Mouse (Mus musculus): ENCODE results near the gene Prkg1. TPM values are rescaled to one million over a fixed set of nuclear protein-coding genes. Genes with fewer than 3 reads are reported as not detected.

The Prkg1 gene
- total RNA-seq, 4 experiments from 2014 or later: 13.9 to 18.1 (median 15.9) TPM

DNA sequence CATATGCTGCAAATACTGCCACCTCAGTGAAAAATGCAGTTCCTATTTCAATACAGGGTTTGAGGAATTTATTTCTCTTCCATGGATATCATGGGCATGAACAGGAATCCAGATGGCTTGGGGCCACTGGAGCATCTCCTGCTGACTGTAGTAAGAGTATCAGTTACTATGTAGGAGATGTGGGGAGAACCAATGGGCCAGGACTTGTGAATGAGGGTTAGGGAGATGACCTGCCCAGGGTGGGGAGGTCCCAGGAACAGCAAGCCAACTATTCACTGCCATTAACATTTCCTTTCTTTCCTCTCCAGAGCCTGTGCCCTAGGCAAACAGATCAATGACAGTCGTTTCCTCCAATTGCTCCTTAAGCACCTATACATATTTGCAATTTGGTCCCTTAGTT lies 593.8 kb downstream of the Prkg1 start:
- no peak for DNase-seq (ENCODE audit: low spot score in 2 of 2)

DNA sequence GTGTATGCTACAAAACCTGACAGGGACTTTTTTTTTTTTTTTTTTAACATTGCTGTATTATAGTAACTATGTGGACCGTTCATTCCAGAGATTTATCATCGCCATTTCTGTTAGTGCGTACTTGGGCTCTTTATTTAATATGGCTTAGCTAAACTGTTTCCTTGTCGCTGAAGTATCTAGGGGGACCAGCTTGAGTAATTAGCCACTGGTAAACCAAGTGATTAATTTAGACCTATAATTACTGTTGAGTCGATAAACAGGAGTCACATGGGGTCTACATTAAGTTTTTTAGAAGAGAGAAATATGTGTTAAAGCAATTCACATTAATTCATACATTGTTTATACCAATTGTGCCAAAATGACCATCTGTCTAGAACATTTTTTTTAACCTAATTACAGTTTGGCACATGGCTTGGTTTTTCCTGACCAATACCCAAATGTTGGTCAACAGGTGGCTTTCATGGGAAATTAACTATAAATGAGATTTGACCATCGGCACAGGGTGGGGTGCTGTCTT lies 605.8 kb downstream of the Prkg1 start:
- DNase-seq (ENCODE audit: low spot score in 2 of 2): no peak

DNA sequence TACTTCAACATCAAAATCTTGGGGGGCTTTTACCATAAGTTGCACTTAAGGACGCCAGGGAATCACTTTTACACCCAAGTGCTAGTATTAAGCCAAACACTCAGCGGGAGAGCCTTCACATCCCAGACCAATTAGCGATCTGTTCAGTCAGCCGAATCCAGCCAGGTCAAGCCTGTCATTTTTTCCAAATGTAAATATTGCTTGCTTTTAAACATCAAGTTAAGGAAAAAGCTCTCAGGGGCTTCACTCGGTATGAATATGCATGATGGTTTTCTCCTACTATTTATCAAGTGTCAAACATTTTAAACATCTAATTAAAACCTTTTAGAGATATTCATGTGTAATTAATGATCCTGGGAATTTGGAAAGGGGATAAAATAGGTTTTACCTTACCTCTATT lies 611.4 kb downstream of the Prkg1 start:
- no peak for DNase-seq (ENCODE audit: low spot score in 2 of 2)

DNA sequence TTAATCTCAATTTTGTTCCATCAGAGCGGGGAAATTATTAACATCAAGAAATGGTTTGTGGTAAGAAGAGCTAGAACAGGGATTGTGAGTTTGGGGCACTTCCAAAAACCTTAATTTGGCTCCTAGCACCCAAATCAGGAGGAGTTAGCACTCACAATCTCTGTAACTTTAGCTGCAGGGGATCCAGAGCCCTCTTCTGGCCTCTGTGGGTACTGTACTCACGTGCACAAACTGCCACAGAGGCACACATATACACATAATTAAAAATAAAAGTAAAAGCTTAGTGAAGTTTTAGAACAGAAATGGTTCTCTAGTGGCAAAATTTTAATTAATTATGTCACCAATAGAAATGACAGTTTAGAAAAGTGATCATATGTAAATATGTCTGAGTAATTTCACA lies 614.9 kb downstream of the Prkg1 start:
- DNase-seq (ENCODE audit: low spot score in 2 of 2): no peak

DNA sequence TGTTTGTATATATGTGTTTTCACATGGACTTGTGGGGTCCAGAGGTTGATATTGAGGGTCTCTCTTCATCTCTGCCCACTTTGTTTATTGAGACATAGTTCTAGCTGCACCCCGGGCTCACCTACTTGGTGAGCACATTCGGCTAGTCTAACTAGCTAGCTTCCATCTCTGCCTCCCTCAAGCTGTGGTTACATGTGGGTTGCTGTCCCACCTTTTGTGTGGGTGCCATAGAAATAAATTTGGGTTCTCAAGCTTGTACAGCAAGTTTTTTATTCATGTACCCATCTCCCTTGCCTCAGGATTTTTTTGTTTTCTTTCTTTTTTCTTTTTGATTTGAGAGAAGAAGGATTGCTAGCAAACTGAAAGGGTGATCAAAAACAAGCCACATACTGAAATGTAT lies 617.4 kb downstream of the Prkg1 start:
- DNase-seq (ENCODE audit: low spot score in 2 of 2): peak in 1 of 2 experiments; percentile 24

DNA sequence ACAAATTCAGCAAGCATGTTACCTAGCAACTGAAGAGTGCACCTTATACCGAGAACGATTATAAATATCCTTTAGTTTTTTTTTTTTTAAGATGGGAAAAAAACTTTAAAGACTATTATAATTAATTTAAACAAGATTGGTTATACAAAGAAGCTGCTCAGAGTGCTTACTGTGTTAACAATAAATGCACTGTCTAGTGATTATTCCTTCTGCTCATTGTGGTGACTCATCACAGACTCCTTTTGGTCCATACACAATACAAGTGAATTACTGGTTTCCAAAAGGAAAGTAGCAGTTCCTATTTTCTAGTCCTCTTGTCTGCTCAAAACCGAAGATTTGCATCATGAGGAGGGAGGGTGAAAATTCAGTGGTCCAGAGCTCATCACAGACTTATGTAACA lies 618.7 kb downstream of the Prkg1 start:
- DNase-seq (ENCODE audit: low spot score in 2 of 2): no peak

DNA sequence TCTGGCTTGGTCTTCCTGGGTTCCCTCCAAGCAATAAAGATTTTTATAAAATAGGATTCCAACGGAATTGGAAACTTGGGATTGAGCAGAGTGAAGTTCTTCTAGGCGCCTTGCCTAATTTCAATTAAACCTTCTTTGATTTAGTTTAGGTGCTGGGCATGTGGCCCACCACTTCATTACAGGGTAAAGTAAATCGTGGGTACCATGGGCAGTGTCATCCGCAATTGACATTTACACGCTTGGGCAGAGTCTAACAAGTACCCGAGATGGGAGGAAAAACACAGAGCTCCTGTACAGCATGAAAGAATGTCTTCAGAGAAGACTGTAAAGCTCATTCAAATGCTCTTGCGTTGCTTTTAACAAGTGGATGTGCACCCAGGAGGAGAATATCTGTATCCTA lies 622.9 kb downstream of the Prkg1 start:
- DNase-seq (ENCODE audit: low spot score in 2 of 2): no peak

DNA sequence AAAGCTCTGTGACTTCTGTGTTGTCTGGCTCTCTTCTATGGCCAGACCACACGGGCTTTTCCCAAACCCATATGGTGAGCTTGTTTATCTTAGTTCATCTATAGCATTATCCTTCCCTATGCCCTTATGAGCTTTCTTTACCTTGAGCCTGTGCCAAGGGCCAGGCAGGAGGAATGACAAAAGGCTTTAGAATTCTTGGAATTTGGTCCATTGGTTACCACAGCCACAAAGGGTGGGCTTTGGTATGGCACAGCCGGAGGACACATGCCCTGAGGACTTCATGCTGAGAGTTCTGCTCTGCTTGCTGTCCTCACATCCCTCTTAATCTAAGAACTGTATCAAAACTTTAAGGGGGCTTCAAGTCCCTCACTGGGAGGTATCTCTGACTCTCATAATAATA lies 628.5 kb downstream of the Prkg1 start:
- DNase-seq (ENCODE audit: low spot score in 2 of 2): no peak

DNA sequence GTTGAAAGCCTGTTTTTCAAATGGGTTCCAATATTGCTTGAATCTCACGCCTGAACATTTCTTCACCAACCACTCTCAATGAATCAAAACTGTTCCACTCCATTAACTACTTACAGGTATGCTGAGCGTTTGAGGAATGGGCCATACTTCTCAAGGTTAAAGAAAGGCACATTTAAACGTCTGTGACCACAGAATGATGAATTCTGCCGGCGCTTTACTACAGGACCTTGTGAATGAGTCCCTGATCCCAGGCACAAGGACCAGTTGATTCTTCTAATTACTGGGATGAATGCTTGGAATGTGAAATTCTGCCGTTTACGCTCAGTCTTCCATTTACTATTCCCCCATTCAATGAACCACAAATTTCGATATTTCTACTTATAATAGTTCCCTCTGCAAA lies 632.2 kb downstream of the Prkg1 start:
- DNase-seq (ENCODE audit: low spot score in 2 of 2): no peak

DNA sequence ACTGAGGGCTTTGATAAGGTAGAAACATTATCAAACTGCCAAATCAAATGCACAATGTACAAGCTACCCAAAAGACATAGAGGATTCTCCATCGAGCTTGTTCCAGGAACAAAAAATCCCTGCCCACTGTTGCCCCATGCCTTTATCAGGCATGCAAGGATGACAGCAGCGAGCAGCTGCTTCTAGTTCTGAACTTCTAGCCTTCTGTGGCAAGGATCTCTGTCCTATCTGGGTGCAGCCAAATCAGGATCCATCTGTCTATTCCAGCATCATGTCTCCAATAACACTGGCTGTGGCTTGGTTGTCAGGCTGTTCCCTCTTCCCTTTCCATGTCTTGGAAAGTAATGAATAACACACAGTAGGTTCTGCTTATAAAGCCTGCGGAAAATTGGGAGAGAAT lies 640.2 kb downstream of the Prkg1 start:
- DNase-seq (ENCODE audit: low spot score in 2 of 2): no peak

DNA sequence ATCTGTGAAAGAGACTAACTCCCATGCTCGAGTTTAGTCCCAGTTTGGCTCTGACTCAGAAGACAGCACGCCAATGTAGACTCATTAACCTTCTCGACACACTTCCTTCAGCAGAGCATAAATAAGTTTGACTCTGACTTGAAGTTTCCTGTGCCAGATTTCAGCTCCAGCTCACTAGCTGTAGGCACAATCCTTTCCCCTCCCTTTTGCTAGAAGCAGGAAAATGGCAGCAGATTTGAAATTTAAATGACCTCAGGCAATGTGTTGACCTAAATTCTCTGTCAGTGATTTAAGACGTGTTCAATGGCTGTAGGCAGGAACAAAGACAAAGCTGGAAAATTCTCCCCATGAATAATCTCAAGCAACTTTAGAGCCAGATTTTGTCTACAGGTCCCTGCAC lies 650.1 kb downstream of the Prkg1 start:
- DNase-seq (ENCODE audit: low spot score in 2 of 2): peak in 1 of 2 experiments; percentile 27

DNA sequence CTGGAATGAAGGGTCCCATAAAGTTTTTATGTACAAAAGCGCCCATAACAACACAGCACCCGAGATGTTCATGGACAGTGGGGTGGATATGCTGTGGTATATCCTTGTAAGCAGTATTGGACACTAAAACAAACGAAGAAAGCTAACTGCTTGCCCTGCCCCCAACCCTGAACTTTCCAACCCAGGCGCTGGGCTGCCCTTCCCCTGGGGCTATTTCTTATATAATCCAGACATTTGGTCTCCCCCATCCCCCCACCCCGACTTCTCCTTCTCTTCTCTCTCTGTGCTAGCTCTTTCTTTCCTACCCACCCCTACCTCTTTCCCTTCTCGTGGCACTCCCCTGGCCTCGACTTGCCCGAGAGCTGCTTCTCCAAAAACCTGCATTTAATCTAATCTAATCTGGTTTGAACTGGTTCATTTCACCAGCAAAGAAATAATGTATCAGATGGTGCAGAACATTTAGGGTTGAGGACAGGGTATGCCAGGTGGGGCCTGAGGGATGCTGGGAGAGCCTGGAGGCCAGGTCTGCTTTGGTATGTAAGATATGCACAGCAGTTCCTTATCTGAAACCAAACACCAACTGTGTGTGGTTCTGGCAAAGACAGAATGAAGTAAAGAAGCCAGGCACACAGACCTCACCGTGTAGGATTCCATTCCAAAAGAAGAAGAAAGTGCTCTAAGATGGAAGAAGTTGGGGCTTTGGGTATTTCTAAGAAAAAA lies 657.8 kb downstream of the Prkg1 start:
- no peak for DNase-seq (ENCODE audit: low spot score in 2 of 2)

DNA sequence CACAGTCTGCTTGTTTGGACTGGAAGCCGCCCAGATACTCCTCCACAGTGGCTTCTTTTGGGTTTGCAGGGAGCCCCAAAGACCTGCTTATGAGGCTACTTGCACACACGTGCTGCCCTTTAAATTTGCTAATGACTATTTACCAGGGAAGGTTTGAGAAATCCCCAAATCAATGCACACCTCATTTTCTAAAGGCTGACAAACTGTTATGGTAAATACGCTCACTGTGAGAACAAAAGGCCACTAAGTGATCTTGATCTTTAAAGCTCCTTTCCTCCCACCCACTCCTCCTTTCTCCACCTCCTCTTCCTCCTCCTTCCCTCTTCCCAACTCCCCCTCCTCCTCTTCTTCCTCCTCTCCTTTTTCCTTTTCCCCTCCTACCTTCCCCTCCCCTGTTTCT lies 658.8 kb downstream of the Prkg1 start:
- DNase-seq (ENCODE audit: low spot score in 2 of 2): no peak

DNA sequence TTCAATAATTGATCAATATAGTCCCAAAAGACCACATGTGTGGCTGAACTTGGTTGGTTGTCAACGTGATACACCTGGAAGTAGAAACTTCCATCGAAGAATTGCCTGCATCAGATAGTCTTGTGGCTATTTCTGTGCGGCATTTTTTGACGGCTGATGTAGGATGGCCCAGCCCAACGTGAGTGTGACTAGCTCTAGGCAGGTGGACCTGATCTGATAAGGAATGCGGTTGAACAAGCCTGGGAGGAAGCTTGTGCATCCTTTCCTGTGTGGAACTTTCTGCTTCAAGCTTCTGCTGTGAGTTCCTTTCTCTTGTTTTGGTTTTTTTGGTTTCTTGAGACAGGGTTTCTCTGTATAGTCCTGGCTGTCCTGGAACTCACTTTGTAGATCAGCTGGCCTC lies 660.1 kb downstream of the Prkg1 start:
- no peak for DNase-seq (ENCODE audit: low spot score in 2 of 2)

DNA sequence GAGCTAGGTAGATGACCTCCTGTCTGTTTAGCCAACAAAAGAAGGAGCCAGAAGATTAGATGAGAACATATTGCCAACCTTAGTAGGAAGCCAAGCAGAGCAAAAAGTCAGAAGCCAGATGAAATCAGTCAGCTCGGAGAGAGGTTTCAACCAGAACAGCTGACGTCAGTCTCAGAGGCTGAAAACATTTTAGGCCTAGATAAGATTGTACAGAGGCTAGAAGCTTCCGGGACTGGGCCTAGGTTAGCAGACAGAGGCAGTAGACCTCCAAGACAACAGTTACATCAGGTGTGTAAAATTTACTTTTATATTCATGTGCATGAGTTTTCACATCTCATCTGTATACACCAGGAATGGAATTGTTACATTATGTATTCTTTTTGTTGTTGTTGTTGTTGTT lies 665.5 kb downstream of the Prkg1 start:
- no peak for DNase-seq (ENCODE audit: low spot score in 2 of 2)

DNA sequence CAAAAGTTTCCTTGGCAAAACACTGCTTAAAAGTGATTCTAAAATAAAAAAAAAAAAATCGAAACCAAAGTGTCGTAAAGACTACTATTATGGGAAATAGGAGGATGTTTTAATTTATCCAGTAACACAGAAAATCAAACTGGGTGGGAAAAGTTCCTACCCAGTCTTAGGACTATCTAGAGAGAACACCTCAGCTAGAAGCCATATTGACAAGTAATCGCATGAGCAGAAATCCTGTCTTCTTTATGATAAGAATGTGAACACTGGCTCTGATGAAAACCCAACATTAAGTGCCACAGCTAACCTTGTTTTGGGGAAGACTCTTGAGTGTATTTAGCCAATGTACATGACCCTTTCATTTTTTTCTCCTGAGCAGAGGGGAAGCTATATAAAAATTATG lies 667.0 kb downstream of the Prkg1 start:
- DNase-seq (ENCODE audit: low spot score in 2 of 2): no peak

DNA sequence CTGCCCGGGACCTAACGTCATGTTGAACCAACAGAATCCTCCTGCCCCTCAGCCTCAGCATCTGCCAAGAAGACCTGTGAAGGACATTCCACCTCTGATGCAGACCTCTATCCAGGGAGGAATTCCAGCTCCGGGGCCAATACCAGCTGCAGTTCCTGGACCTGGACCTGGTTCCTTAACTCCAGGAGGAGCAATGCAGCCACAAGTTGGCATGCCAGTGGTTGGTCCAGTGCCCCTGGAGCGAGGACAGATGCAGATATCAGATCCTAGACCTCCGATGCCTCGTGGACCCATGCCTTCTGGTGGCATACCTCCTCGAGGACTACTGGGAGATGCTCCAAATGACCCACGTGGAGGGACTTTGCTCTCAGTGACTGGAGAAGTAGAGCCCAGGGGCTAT lies 681.1 kb downstream of the Prkg1 start:
- DNase-seq (ENCODE audit: low spot score in 2 of 2): peak in 1 of 2 experiments; percentile 14

DNA sequence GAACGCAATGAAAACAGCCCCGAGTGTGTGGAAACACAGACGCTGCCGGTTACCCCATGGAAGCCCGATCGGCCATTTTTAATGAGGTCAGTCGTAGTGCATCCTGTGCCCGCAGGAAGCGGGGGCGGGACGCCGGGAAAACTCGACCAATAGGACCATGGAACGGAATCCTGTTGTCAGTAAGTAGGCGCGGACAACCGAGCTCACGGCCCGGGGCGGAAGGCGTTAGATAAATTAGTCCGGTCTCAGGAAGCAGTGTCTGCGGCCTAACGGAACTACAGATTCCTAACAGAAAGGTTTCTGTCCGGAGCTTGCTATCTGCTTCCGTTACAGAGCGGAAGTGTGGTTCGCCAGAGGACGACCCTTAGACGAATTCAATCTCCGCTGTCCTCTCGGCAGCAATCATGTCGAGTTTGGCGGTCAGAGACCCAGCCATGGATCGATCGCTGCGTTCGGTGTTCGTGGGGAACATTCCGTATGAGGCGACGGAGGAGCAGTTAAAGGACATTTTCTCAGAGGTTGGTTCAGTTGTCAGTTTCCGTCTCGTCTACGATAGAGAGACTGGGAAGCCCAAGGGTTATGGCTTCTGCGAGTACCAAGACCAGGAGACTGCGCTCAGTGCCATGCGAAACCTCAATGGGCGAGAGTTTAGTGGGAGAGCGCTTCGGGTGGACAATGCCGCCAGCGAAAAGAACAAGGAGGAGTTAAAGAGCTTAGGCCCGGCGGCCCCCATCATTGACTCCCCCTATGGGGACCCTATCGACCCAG lies 682.0 kb downstream of the Prkg1 start, which contains the start of gene Cstf2t:
Cstf2t (plus strand) TSS at position 176 of the 768 bp plus-strand sequence.
- peak; percentile 98 to 100 for DNase-seq (ENCODE audit: low spot score in 2 of 2)

DNA sequence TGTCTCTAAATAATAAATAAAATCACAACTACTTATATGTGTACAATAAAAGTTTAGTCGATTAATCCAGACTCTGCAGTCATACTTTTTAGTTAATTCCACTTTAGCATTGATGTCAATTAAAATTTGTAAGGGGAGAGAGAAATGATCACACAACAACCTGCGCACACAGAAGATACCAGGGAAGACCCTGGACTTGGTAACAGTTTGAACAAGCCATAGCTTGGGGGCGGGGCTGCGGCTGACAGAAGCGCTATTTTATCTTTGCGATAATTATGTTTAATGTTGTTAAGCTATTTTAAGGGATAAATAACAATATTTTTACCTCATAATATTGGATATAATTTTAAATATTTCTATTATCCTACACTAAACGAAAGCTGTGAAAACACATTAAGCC lies 682.6 kb downstream of the Prkg1 start:
- no peak for DNase-seq (ENCODE audit: low spot score in 2 of 2)

DNA sequence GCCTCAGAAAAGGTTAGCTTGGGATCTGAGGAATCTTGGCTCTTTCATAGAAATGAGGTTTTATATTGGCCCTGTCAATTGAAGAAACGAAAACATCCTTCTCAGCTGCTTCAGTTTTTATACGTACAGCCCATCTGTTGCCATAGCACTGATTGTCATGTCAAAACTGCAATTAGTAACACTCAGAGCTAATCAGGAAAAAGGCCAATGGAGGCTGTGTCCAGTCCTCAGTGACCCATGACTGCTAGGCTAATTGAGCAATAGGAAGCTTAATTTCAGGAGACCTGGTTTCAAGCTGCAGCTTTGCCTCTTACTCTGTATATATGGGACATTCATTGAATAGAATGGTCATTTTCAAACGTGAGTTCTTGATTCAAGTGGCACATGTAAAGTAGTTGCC lies 686.6 kb downstream of the Prkg1 start:
- DNase-seq (ENCODE audit: low spot score in 2 of 2): no peak

DNA sequence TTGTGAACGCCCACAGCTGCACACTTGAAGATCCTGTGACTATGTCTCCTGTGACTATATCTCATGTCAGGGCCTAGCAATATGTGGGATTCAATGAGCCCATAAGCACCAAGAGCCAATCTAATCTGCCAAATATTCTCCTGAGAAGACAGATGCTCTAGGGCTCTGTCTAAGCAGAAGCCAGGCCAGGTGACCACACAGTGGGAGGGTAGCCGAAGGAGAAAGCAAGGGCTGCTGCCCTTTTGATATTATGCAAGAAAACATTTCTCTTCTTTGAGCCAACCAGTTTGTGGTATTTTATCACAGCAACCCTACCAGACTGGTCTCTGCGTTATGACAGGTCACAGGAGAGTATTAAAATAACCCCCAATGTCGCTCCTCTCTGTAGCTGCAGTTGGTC lies 688.7 kb downstream of the Prkg1 start:
- DNase-seq (ENCODE audit: low spot score in 2 of 2): no peak

DNA sequence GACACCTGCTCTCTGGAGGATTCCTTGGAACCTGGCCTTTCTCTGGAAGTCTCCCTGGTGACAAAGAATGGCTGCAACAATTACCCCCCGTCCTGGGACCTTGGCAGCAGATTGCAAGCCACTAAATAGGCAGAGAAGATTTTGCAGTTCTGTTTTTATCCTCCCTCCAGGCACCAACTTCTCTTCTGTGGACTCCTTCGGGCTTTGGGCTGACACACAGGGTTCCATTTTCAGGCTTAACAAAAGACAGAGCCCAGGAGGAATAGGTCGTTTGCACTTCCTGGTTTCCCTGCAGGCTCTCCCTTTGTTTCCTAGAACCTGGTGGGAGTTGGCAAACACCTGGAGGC lies 690.1 kb downstream of the Prkg1 start:
- DNase-seq (ENCODE audit: low spot score in 2 of 2): no peak

Measured in left cerebral cortex, adult 8-10 months (tissue).